Mouse (Mus musculus) hindbrain, embryonic 12.5 days (tissue): ENCODE results near the gene Ednrb. TPM values are rescaled to one million over a fixed set of nuclear protein-coding genes. Genes with fewer than 3 reads are reported as not detected.
A peak's percentile ranks its signal among the peaks of the same experiment; 100 is the strongest.
"Not testable (repeated sequence)": the region's sequence is repeated elsewhere in the genome, so short reads cannot be mapped to it uniquely, and the experiment has no call there.

Source experiments
- ATAC-seq: fragments of 200-750 bp; cut with Nextera tagmentation; 2 replicates; pipeline ENCODE4 v1.8.0; 2017; ENCODE audit warnings: moderate TSS enrichment; ENCODE audit not compliant: low FRiP score
- H3K27ac ChIP-seq: fragments of 300-500 bp; sonication (generic); 2 replicates; pipeline ENCODE4 v1.5.1; 2016; ENCODE audit warnings: mild to moderate bottlenecking
- H3K27me3 ChIP-seq: fragments of 300-500 bp; sonication (generic); 2 replicates; pipeline ENCODE4 v1.6.1; 2016; ENCODE audit warnings: mild to moderate bottlenecking
- H3K36me3 ChIP-seq: fragments of 300-500 bp; sonication (generic); 2 replicates; pipeline ENCODE4 v1.6.1; 2016; ENCODE audit warnings: mild to moderate bottlenecking
- H3K4me1 ChIP-seq: fragments of 300-500 bp; sonication (generic); 2 replicates; pipeline ENCODE4 v1.6.1; 2016
- H3K4me2 ChIP-seq: fragments of 300-500 bp; sonication (generic); replicated peaks from 2 replicates; pipeline ENCODE4 v1.6.1; 2016; ENCODE audit warnings: mild to moderate bottlenecking
- H3K4me3 ChIP-seq: fragments of 300-500 bp; sonication (generic); 2 replicates; pipeline ENCODE4 v1.5.1; 2016; ENCODE audit warnings: mild to moderate bottlenecking
- H3K9ac ChIP-seq: fragments of 300-500 bp; sonication (generic); 2 replicates; pipeline ENCODE4 v1.6.1; 2016; ENCODE audit warnings: mild to moderate bottlenecking, moderate library complexity
- H3K9me3 ChIP-seq: fragments of 300-500 bp; sonication (generic); replicated peaks from 2 replicates; pipeline ENCODE4 v1.6.1; 2016; ENCODE audit warnings: mild to moderate bottlenecking
- WGBS: fragments of 180-500 bp; shearing (Covaris S2); methylation state at CpG from one replicate; pipeline ENCODE4 v1.1.7; 2016; 5-methylcytosine and 5-hydroxymethylcytosine counted together
- polyA plus RNA-seq: library from polyadenylated mRNA; unstranded; fragments of >200 nt; fragmentation: Nextera tagmentation; extraction: Ambion mirVana; gene quantifications from 2 replicates; pipeline ENCODE4 v1.2.1, GENCODE M21; 2016

Gene Ednrb
- polyA plus RNA-seq, 1 experiment from 2014 or later: 120 TPM

GRCm38 (mm10) chr14:103785096-103785965 lies 58.9 kb downstream of the Ednrb start:
- Histone ChIP-seq H3K36me3 (no peaks in the 10 kb centered on the region), H3K4me1 (no peaks in the 10 kb centered on the region), H3K4me3 (no peak overlapping the region), H3K4me2 (no peak overlapping the region), H3K9me3 (peaks cover 3% of the 10 kb centered on the region; the same call in 1 of the 2 replicates), H3K9ac (no peak overlapping the region), H3K27ac (no peak overlapping the region), H3K27me3 (no peaks in the 10 kb centered on the region)
- no peak for ATAC-seq
- WGBS: 85% methylated on average over 9 of the region's 9 CpGs

DNA sequence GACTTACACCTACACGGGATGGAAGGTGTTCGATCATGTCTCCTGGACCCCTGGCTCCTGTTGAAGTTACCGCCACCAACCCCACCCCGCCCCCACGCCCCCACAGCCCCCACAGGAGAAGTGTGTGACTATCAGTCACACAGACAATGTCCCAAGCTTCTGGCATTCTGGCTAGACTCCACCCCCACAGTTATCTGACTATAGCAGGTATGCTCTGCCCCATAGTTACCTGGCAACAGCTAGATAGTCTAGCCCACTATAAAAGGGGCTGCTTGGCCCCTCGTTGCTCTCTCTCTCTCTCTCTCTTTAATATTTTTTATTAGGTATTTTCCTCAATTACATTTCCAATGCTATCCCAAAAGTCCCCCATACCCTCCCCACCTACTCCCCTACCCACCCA lies 63.9 kb downstream of the Ednrb start:
- H3K4me2 ChIP-seq, ATAC-seq, H3K27ac ChIP-seq: not testable (repeated sequence)

DNA sequence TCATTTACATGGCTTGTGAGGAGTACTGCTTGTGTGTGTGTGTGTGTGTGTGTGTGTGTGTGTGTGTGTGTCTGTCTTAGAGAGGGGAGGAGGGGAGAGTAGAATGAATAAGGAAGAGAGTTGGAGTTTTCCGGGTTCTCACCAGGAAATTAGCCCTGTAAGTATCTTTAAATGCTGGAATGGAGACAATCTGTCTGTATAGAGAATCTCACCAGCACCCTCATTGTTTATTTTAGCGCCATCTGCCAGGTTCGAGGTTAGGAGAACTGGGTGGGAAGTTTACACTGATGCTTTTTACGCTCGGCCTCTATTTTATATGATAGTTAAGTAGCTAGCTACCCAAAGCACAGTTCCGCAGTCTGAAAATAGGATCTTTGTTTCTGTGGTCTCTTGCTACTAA lies 64.9 kb downstream of the Ednrb start:
- peaks cover 24% of the 10 kb centered on the region; the same call in 1 of the 2 replicates for H3K4me1 ChIP-seq
- H3K9me3 ChIP-seq: no peaks in the 10 kb centered on the region
- 66% methylated on average over 6 of the region's 6 CpGs for WGBS
- H3K36me3 ChIP-seq: no peaks in the 10 kb centered on the region
- H3K9ac ChIP-seq: 0 out of 2 replicates have a peak overlapping the region, but pooled peaks have one; percentile 23
- H3K27me3 ChIP-seq: no peaks in the 10 kb centered on the region
- H3K27ac ChIP-seq: peak overlapping the region; percentile 88
- peak overlapping the region; percentile 52 for H3K4me2 ChIP-seq
- no peak for ATAC-seq
- H3K4me3 ChIP-seq: no peak overlapping the region

More for the DNA sequence above, 63.9 kb downstream of the Ednrb start:
- WGBS: 94% methylated on average over 6 of the region's 6 CpGs
- H3K9me3 ChIP-seq, H3K27me3 ChIP-seq, H3K9ac ChIP-seq, H3K36me3 ChIP-seq, H3K4me3 ChIP-seq: not testable (repeated sequence)
- H3K4me1 ChIP-seq: peaks cover 24% of the 10 kb centered on the region; the same call in 1 of the 2 replicates

- Histone ChIP-seq H3K9ac (no peak overlapping the region), H3K27me3 (no peaks in the 10 kb centered on the region), H3K36me3 (no peaks in the 10 kb centered on the region), H3K4me2 (peak overlapping the region; percentile 52), H3K4me3 (peak overlapping the region; percentile 21), H3K9me3 (no peaks in the 10 kb centered on the region), H3K4me1 (peaks cover 24% of the 10 kb centered on the region; the same call in 1 of the 2 replicates), H3K27ac (peak overlapping the region; percentile 88)
- ATAC-seq: peak; percentile 73
- 23% methylated on average over 13 of the region's 13 CpGs for WGBS
Observed at GRCm38 (mm10) chr14:103778533-103779151, 65.6 kb downstream of the Ednrb start.

DNA sequence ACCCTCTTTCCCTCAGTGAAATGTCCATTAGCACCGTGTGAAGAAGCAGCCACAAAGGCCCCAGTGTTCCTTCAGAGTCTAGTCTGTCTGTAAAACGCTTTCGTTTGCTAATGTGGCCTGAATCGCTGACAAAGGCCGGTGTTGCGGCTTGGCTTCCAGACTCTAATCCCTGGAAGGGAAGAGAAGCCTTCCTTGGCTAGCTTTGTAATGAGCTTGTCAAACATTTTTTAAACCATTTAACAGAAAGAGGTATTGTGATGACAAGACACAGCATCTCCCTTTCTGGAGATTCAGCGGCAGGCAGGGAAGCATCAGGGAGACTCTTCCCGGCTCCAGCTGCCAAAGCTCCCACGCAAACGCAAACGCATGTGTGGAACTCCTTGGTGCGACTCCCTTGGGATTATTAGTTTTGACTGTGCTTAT lies 66.2 kb downstream of the Ednrb start:
- Histone ChIP-seq H3K27me3 (no peaks in the 10 kb centered on the region), H3K27ac (peak overlapping the region; percentile 88), H3K36me3 (no peaks in the 10 kb centered on the region), H3K4me2 (peak overlapping the region; percentile 52), H3K4me1 (peaks cover 24% of the 10 kb centered on the region; the same call in 1 of the 2 replicates), H3K4me3 (peak overlapping the region; percentile 21), H3K9me3 (no peaks in the 10 kb centered on the region), H3K9ac (no peak overlapping the region)
- 6% methylated on average over 12 of the region's 12 CpGs for WGBS
- ATAC-seq: peak; percentile 84

- 32% methylated on average over 4 of the region's 4 CpGs for WGBS
- Histone ChIP-seq H3K27ac (peak overlapping the region; percentile 88), H3K4me2 (0 out of 2 replicates have a peak overlapping the region, but pooled peaks have one; percentile 52), H3K27me3 (no peaks in the 10 kb centered on the region), H3K36me3 (no peaks in the 10 kb centered on the region), H3K9ac (no peak overlapping the region), H3K9me3 (no peaks in the 10 kb centered on the region), H3K4me1 (peaks cover 24% of the 10 kb centered on the region; the same call in 1 of the 2 replicates), H3K4me3 (no peak overlapping the region)
- ATAC-seq: no peak
Observed at GRCm38 (mm10) chr14:103777386-103777785, 66.8 kb downstream of the Ednrb start.

- Histone ChIP-seq H3K36me3 (no peaks in the 10 kb centered on the region), H3K27me3 (no peaks in the 10 kb centered on the region), H3K9ac (no peak overlapping the region), H3K27ac (0 out of 2 replicates have a peak overlapping the region, but pooled peaks have one; percentile 5), H3K4me2 (no peak overlapping the region), H3K4me3 (no peak overlapping the region), H3K9me3 (no peaks in the 10 kb centered on the region), H3K4me1 (peaks cover 6% of the 10 kb centered on the region; the same call in 1 of the 2 replicates)
- WGBS: 22% methylated on average over 9 of the region's 9 CpGs
- ATAC-seq: no peak
Observed at GRCm38 (mm10) chr14:103769319-103770245, 74.6 kb downstream of the Ednrb start.

- Histone ChIP-seq H3K27ac (no peak overlapping the region), H3K4me2 (no peak overlapping the region), H3K9me3 (no peaks in the 10 kb centered on the region), H3K4me1 (peaks cover 6% of the 10 kb centered on the region; the same call in 1 of the 2 replicates), H3K9ac (no peak overlapping the region), H3K36me3 (no peaks in the 10 kb centered on the region), H3K4me3 (no peak overlapping the region), H3K27me3 (no peaks in the 10 kb centered on the region)
- no peak for ATAC-seq
- 54% methylated on average over 6 of the region's 6 CpGs for WGBS
Observed at GRCm38 (mm10) chr14:103767488-103767887, 76.7 kb downstream of the Ednrb start.

Other genes with a start within 250 kb of the Ednrb start
- 19.9 and 22.8 TPM in 2 replicates for gene Slain1, start 194.2 kb downstream of the Ednrb start, polyA plus RNA-seq